Mouse (Mus musculus) ovary, postnatal 36 days (tissue): ENCODE measurements around the gene 2410004B18Rik.
"Not testable (repeated sequence)": the region's sequence is repeated elsewhere in the genome, so short reads cannot be mapped to it uniquely, and the experiment has no call there.

Source experiments
- DNase-seq: peaks from one replicate; pipeline ENCODE4 v3.0.0; 2022; ENCODE audit warnings: low spot score, mixed read lengths

The 2410004B18Rik gene

GRCm38 (mm10) chr3:145937505-145938404 lies at the start of gene 2410004B18Rik:
2410004B18Rik (plus strand) TSS chr3:145938014.
- DNase-seq, result peak; percentile 90

- no peak for DNase-seq
These were observed 47.3 kb upstream of the 2410004B18Rik start for GRCm38 (mm10) chr3:145890346-145891132.

- DNase-seq, result no peak
These were observed 45.4 kb upstream of the 2410004B18Rik start for GRCm38 (mm10) chr3:145892451-145892850.

- no peak for DNase-seq
These were observed 43.7 kb upstream of the 2410004B18Rik start for GRCm38 (mm10) chr3:145894131-145894530.

GRCm38 (mm10) chr3:145897749-145898148 lies 40.1 kb upstream of the 2410004B18Rik start:
- DNase-seq, result no peak

GRCm38 (mm10) chr3:145899832-145900231 lies 38.0 kb upstream of the 2410004B18Rik start:
- DNase-seq, result no peak

- no peak for DNase-seq
These were observed 34.3 kb upstream of the 2410004B18Rik start for GRCm38 (mm10) chr3:145903530-145903929.

GRCm38 (mm10) chr3:145904850-145905776 lies 32.7 kb upstream of the 2410004B18Rik start:
- peak; percentile 67 for DNase-seq

GRCm38 (mm10) chr3:145906582-145906981 lies 31.2 kb upstream of the 2410004B18Rik start:
- no peak for DNase-seq

GRCm38 (mm10) chr3:145912512-145912911 lies 25.3 kb upstream of the 2410004B18Rik start:
- no peak for DNase-seq

GRCm38 (mm10) chr3:145913263-145913662 lies 24.6 kb upstream of the 2410004B18Rik start:
- no peak for DNase-seq

GRCm38 (mm10) chr3:145913942-145914341 lies 23.9 kb upstream of the 2410004B18Rik start:
- DNase-seq, result not testable (repeated sequence)

- no peak for DNase-seq
These were observed 21.4 kb upstream of the 2410004B18Rik start for GRCm38 (mm10) chr3:145916374-145916773.

- DNase-seq, result no peak
These were observed 21.0 kb upstream of the 2410004B18Rik start for GRCm38 (mm10) chr3:145916826-145917225.

GRCm38 (mm10) chr3:145922019-145922854 lies 15.6 kb upstream of the 2410004B18Rik start, which contains the start of gene Bcl10:
Bcl10 (plus strand) TSS chr3:145922804.
- no peak for DNase-seq

GRCm38 (mm10) chr3:145922971-145923370 lies 14.8 kb upstream of the 2410004B18Rik start:
- no peak for DNase-seq

- DNase-seq, result peak; percentile 99
These were observed 13.8 kb upstream of the 2410004B18Rik start for GRCm38 (mm10) chr3:145923874-145924577.

GRCm38 (mm10) chr3:145924649-145925337 lies 13.0 kb upstream of the 2410004B18Rik start:
- DNase-seq, result peak; percentile 59

- DNase-seq, result no peak
These were observed 12.3 kb upstream of the 2410004B18Rik start for GRCm38 (mm10) chr3:145925506-145925905.
